Mouse (Mus musculus) intestine, embryonic 16.5 days (tissue): Measurements from ENCODE around the gene Asic2. TPM values are rescaled to one million over a fixed set of nuclear protein-coding genes. Genes with fewer than 3 reads are reported as not detected.

Experiments
- ATAC-seq: fragments of 200-750 bp; cut with Nextera tagmentation; 2 replicates; pipeline ENCODE4 v1.8.0; 2017; ENCODE audit warnings: moderate TSS enrichment, moderate library complexity
- H3K27ac ChIP-seq: fragments of 300-500 bp; sonication (generic); 2 replicates; pipeline ENCODE4 v1.5.1; 2014; ENCODE audit warnings: mild to moderate bottlenecking, low read length
- H3K27me3 ChIP-seq: fragments of 300-500 bp; sonication (generic); replicated peaks from 2 replicates; pipeline ENCODE4 v1.6.1; 2014; ENCODE audit warnings: low read length, control low read depth, mixed read lengths; ENCODE audit not compliant: control insufficient read depth, insufficient read depth
- H3K36me3 ChIP-seq: fragments of 300-500 bp; sonication (generic); 2 replicates; pipeline ENCODE4 v1.6.1; 2014; ENCODE audit warnings: low read length, control low read depth; ENCODE audit not compliant: control insufficient read depth, insufficient read depth
- H3K4me1 ChIP-seq: fragments of 300-500 bp; sonication (generic); 2 replicates; pipeline ENCODE4 v1.6.1; 2014; ENCODE audit warnings: low read length, control low read depth, mixed read lengths; ENCODE audit not compliant: control insufficient read depth, insufficient read depth
- H3K4me2 ChIP-seq: fragments of 300-500 bp; sonication (generic); 2 replicates; pipeline ENCODE4 v1.6.1; 2014; ENCODE audit warnings: low read depth, low read length, control low read depth
- H3K4me3 ChIP-seq: fragments of 300-500 bp; sonication (generic); 2 replicates; pipeline ENCODE4 v1.5.1; 2014; ENCODE audit warnings: mild to moderate bottlenecking, low read length
- H3K9ac ChIP-seq: fragments of 300-500 bp; sonication (generic); 2 replicates; pipeline ENCODE4 v1.6.1; 2014; ENCODE audit warnings: low read depth, low read length
- H3K9me3 ChIP-seq: fragments of 300-500 bp; sonication (generic); 2 replicates; pipeline ENCODE4 v1.6.1; 2016; ENCODE audit warnings: low read length, control low read depth; ENCODE audit not compliant: control insufficient read depth
- WGBS: fragments of 180-500 bp; shearing (Covaris S2); extraction: QIAGEN DNeasy Blood & Tissue Kit; methylation state at CpG from one replicate; pipeline ENCODE4 v1.1.7; 2014; 5-methylcytosine and 5-hydroxymethylcytosine counted together
- polyA plus RNA-seq: library from polyadenylated mRNA; unstranded; fragments of >200 nt; fragmentation: Nextera tagmentation; extraction: Ambion mirVana; gene quantifications from 2 replicates; pipeline ENCODE4 v1.2.1, GENCODE M21; 2015

Gene Asic2
- polyA plus RNA-seq, 1 experiment from 2014 or later = 0.15 TPM

DNA sequence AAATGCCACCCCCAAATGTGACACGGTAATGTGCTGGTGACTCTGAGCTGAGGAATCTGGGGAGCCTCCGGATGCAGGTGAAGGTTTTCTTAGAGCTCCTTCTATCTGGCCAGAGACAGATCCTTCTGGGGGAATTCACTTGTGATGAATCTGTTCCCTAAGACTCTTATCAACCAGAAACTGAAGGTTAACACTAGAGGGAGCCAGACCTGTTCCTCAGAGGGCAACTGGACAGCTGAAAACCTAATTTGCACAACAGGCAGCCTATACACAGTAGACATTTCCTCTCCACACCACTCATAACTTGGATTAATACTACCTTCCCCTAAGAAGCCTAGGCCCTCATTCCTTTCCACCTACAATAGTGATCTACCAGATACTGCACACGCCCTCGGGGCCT lies 377.3 kb downstream of the Asic2 start:
- H3K9me3 ChIP-seq = no peaks in the 10 kb centered on the region
- ATAC-seq = no peak
- no peak overlapping the region for H3K9ac ChIP-seq
- no peaks in the 10 kb centered on the region for H3K4me1 ChIP-seq
- H3K4me3 ChIP-seq = no peak overlapping the region
- no peak overlapping the region for H3K4me2 ChIP-seq
- no peaks in the 10 kb centered on the region for H3K27me3 ChIP-seq
- H3K27ac ChIP-seq = no peak overlapping the region
- no peaks in the 10 kb centered on the region for H3K36me3 ChIP-seq
- WGBS = 69% methylated on average over 4 of the region's 4 CpGs

DNA sequence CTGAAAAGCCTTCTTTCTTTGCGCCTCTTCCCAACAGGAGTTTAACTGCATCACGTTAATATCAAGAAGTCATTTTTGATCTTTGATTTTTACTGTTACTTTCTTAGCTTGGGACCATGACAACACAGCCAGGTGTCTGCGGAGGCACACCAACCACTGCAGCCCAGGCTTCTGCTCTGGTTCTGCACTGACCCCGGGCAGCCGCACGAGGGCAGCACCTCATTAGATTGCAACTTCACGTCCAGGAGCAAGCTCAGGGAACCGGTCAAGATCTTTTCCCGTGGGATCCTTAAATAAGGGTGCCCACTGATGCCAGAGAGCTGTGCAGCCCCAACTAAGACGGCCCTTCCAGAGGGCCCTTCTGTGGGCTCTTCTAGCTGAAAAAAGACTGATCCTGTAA lies 379.6 kb downstream of the Asic2 start:
- Histone ChIP-seq H3K9ac (no peak overlapping the region), H3K27ac (no peak overlapping the region), H3K9me3 (no peaks in the 10 kb centered on the region), H3K4me1 (no peaks in the 10 kb centered on the region), H3K4me3 (no peak overlapping the region), H3K27me3 (no peaks in the 10 kb centered on the region), H3K4me2 (no peak overlapping the region), H3K36me3 (no peaks in the 10 kb centered on the region)
- WGBS = 13% methylated on average over 10 of the region's 10 CpGs
- ATAC-seq = no peak

DNA sequence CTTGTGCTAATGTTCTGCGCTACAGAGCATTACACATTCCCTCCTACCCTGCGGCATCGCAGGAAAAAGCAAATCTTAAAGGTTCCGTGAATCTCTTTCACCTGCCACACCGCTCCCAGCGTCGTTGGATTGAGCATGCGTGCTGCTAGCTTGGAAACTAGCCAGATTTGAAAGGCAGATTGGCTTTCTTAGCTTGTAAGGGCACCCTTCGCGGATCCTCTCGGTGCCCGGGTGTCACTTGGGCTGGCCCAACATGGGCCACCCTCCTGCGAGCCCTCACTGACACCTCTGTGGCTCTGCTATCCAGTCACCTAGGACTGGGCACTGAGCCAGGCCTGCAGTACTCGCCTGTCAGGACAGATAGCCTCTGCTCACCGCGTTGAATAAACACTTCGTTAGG lies 380.3 kb downstream of the Asic2 start:
- Histone ChIP-seq H3K9ac (no peak overlapping the region), H3K36me3 (no peaks in the 10 kb centered on the region), H3K4me1 (no peaks in the 10 kb centered on the region), H3K4me2 (no peak overlapping the region), H3K27me3 (no peaks in the 10 kb centered on the region), H3K27ac (no peak overlapping the region), H3K9me3 (no peaks in the 10 kb centered on the region), H3K4me3 (no peak overlapping the region)
- ATAC-seq = no peak
- 59% methylated on average over 17 of the region's 17 CpGs for WGBS

DNA sequence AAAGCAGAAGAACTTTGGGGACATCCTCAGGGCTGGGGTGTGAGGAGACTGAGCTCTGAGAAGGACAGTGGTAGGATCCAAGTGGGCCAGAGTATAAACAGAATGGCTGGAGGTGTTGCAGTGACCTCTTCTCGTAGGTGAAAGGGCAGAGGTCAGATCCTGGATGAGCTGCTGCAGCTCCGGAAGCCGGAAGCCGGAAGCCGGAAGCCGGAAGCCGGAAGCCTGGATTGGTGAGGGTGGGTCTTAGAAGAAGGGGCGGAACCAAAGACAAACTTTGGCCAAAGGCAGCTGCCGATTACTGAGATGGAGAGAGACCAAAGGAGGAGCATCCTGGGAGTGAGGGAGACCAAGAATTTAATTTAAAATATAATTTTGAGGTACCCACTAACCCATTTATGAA lies 381.1 kb downstream of the Asic2 start:
- 75% methylated on average over 9 of the region's 9 CpGs for WGBS
- no peak overlapping the region for H3K27ac ChIP-seq
- no peaks in the 10 kb centered on the region for H3K9me3 ChIP-seq
- no peak overlapping the region for H3K9ac ChIP-seq
- no peak for ATAC-seq
- H3K4me2 ChIP-seq = no peak overlapping the region
- H3K27me3 ChIP-seq = no peaks in the 10 kb centered on the region
- no peaks in the 10 kb centered on the region for H3K36me3 ChIP-seq
- no peaks in the 10 kb centered on the region for H3K4me1 ChIP-seq
- H3K4me3 ChIP-seq = no peak overlapping the region

DNA sequence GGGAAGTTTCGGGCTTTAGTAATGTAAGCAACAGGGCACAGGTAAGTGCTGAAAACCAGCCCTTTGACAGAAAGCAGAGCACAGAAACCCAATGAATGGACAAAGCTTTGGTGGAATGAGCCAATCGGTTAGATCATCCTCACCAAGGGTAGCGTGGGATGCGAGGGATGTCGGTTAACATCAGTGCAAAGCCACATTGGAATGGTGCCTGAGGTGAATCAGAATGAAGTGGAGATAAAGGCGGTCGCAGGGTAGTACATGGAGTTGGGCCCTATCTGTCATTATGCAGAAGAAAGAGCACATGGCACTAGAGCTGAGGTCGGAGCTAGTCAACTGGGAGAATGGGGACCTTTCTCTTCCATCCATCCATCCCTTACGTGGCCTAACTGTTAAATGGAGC lies 383.8 kb downstream of the Asic2 start:
- Histone ChIP-seq H3K27ac (no peak overlapping the region), H3K4me2 (no peak overlapping the region), H3K27me3 (no peaks in the 10 kb centered on the region), H3K36me3 (no peaks in the 10 kb centered on the region), H3K9me3 (no peaks in the 10 kb centered on the region), H3K4me1 (no peaks in the 10 kb centered on the region), H3K9ac (no peak overlapping the region), H3K4me3 (no peak overlapping the region)
- WGBS = 94% methylated on average over 9 of the region's 9 CpGs
- ATAC-seq = no peak

DNA sequence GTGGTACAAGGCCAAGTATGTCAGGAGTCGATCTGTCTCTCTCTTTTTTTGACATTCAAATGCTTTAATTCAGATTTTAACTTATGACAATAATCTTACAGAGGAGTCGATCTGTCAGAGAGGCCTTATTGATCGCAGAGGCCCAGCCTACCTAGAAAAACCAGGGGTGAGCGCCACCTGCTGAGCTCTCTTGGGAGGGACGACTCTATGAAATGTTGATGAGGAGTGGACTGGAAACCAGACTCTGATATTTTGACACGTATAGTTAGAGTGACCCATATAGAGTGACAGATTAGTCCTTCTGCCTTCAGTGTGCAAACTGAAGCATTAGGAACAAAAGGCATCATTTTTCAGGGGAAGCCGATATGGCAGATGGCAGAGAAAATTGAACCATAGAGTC lies 385.1 kb downstream of the Asic2 start:
- ATAC-seq = no peak
- no peak overlapping the region for H3K9ac ChIP-seq
- no peaks in the 10 kb centered on the region for H3K4me1 ChIP-seq
- no peak overlapping the region for H3K27ac ChIP-seq
- no peaks in the 10 kb centered on the region for H3K9me3 ChIP-seq
- H3K4me3 ChIP-seq = no peak overlapping the region
- 68% methylated on average over 7 of the region's 7 CpGs for WGBS
- no peak overlapping the region for H3K4me2 ChIP-seq
- no peaks in the 10 kb centered on the region for H3K27me3 ChIP-seq
- no peaks in the 10 kb centered on the region for H3K36me3 ChIP-seq

DNA sequence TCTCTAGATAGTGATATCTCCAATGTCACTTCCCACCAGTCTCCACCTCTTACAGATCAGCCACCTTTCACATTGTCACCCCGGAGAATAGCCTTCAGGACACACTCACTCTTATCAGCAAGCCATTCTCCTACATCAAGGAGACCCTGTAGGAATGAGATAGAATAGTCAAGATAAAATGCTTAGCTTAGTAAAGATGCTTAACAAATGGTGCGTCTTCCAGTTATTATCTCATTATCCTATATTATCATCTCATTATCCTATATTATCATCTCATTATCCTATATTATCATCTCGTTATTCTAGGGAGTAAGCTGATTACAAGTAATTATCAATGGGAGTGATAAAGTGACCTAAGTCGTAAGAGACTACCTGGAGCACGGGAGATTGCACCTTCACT lies 386.1 kb downstream of the Asic2 start:
- Histone ChIP-seq H3K4me2 (no peak overlapping the region), H3K4me3 (no peak overlapping the region), H3K27ac (no peak overlapping the region), H3K9ac (no peak overlapping the region), H3K27me3 (no peaks in the 10 kb centered on the region), H3K36me3 (no peaks in the 10 kb centered on the region), H3K9me3 (no peaks in the 10 kb centered on the region), H3K4me1 (no peaks in the 10 kb centered on the region)
- ATAC-seq = no peak
- WGBS = 57% methylated on average over 5 of the region's 5 CpGs

DNA sequence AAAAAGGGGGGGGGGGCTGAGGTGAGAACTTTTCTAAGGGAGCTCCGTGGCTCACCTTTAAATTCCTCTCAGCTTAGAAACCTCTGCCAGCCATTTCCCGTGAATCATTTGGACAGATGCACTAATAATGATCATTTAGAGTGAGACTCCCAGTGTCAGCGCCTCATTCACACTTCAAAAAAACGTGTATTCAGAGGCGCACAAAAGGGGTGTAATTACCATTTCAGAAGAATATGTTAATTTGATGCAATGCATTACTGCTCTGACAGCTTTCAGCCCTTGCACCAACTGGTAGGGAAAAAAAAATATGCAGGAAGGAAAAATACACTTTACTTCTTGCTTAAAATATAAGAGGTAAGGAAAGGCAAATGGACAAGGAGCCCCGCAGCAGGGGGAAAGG lies 388.5 kb downstream of the Asic2 start:
- Histone ChIP-seq H3K27me3 (no peaks in the 10 kb centered on the region), H3K27ac (no peak overlapping the region), H3K4me2 (no peak overlapping the region), H3K4me3 (no peak overlapping the region), H3K9me3 (no peaks in the 10 kb centered on the region), H3K9ac (no peak overlapping the region), H3K4me1 (no peaks in the 10 kb centered on the region), H3K36me3 (no peaks in the 10 kb centered on the region)
- ATAC-seq = no peak
- WGBS = 33% methylated on average over 6 of the region's 6 CpGs

DNA sequence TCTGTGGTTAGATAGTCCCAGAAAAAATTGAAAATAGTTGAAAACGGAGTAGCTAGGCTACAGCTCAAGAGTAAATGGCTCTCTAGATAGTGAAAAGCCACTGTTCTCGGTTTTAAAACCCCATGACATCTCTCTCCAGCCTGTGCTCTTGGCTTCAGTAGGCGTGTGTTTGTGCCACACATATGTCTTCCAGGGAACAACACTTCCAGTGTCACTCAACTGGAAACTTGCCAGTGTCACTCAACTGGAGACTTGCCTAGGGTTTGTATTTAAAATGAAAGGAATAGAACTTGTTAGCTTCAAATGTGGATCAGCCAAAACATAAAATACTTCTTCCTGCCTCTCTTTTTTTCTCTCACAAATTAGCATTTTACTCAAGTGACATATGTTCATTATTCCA lies 397.9 kb downstream of the Asic2 start:
- Histone ChIP-seq H3K4me1 (no peaks in the 10 kb centered on the region), H3K4me2 (no peak overlapping the region), H3K27ac (no peak overlapping the region), H3K36me3 (no peaks in the 10 kb centered on the region), H3K9me3 (no peaks in the 10 kb centered on the region), H3K27me3 (no peaks in the 10 kb centered on the region), H3K4me3 (no peak overlapping the region), H3K9ac (no peak overlapping the region)
- 69% methylated on average over 3 of the region's 3 CpGs for WGBS
- no peak for ATAC-seq

DNA sequence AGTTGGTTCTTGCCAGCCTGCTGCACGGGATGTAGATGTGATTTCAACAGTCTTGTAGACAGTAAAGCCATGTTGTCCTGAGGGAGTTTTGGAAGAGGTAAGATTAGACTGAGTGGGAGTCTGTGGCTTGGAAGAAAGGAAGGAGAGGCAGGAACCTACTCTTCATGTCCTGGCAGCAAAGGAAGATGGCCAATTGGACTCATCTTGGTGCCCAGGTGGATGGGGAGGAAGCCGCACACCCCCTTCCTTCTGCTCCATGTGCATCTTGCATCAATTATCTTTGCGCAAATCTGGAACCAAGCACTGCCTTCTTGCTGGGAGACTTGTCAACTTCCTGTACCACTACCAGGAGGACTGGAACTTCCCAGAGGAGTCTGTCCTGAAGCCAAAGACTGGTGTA lies 403.4 kb downstream of the Asic2 start:
- WGBS = 88% methylated on average over 3 of the region's 3 CpGs
- no peak overlapping the region for H3K4me2 ChIP-seq

More for the DNA sequence above, 403.4 kb downstream of the Asic2 start:
- no peaks in the 10 kb centered on the region for H3K36me3 ChIP-seq
- ATAC-seq = no peak
- no peaks in the 10 kb centered on the region for H3K9me3 ChIP-seq
- H3K4me3 ChIP-seq = no peak overlapping the region
- no peaks in the 10 kb centered on the region for H3K27me3 ChIP-seq
- H3K27ac ChIP-seq = no peak overlapping the region
- H3K9ac ChIP-seq = no peak overlapping the region
- H3K4me1 ChIP-seq = no peaks in the 10 kb centered on the region
